Mouse (Mus musculus) left cerebral cortex, adult 8-10 months (tissue): ENCODE data around the gene Camta1. TPM values are rescaled to one million over a fixed set of nuclear protein-coding genes. Genes with fewer than 3 reads are reported as not detected.

Experiments
- DNase-seq, 2 experiments: peaks; one replicate each; pipeline ENCODE4 v3.0.0; 2022; ENCODE audit warnings: low spot score in 2 of 2
- total RNA-seq, 4 experiments: library from RNA; stranded (reverse); gene quantifications; 2 replicates each; pipeline ENCODE4 v1.2.4; 2022

Camta1 gene
- total RNA-seq, 4 experiments from 2014 or later = 236 to 263 (median 255) TPM

DNA sequence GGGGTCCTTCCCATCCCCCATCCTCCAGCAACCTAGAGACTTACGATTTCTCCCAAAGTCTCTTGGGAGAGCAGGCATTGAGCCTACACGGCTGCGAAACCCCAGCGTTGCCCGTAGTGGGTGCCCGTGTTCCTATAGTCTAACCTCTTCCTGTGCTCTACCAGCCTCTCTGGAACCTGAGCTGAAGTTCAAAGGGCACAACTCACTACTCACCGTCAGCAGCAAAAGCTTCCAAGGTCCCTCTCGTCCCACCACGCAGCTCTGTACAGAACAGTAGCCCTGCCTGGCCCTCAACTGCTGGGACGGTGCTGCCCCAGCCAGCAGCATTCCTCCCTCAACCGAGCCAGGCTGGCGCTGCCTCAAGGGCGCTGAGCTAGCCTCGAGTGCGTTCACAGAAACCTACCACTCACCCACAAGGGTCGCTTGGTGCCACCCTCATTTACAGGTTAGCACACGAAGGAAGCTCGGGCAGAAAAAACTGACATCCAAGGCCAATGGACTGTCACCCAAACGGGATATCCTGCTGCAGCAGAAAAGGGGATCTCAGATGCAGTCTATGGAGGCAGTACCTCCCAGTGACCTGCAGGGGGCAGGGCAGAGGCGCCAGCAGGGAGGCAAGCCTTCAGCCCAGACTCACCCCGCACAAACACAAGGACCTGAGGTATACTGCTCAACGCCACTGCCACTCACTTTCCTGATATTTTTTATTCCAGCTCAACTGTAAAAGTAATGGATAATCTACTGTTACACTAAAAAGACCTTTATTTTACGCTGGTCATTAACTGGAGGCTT lies 526.5 kb downstream of the Camta1 start:
- peak in 1 of 2 experiments; percentile 23 for DNase-seq

DNA sequence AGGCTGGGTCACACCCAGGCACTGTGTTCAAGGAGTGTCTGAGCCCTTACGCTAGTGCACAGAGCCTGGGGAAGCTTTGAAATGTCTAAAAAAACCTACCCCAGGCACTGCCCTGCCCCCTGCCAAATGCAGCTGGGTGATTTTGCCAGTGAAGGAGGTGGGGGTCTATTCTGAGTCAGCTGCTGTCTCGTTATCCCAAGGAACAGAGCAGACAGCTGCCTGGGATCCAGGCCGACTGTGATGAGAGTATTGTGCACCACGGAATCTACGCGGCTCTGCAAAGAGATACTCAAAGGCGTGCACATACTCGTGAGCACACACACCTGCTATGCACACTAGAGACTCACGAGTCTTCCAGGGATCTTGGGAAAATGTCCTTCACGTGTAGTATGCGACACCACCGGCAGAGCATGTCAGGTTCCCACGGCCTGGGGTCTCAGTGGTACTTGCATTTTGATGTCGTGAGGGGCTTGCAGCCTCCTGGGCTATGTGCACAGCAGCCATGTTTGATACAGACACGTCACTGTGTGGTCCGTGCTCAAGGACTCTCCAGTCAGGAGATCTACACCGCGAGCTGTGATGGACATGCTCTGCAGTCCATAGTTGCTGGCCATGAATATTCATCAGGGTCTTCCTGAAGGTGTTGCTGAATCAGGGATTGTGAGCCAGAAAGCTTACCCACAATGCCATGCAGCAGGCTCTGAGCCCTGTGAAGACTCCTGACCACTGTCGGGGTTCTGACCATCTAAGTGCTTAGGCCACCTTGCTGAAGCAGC lies 529.4 kb downstream of the Camta1 start:
- DNase-seq = no peak

DNA sequence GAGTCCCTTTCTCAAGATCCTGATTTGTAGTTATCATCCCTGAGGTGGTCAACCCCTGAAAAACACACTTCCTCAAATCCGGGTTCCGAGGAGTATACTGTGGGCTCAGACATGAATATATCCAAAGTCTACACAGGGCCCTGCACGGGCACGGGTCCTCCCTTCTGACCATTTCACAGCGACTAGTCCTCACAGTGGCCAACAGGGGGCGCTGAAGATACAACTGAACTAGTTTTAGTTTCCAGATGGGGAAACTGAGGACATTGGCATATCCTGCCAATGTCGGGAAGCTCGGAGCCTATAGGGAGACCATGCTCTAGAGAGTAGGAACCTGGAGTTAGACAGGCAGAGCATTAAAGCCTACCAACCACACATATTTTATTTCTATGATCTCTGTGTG lies 530.7 kb downstream of the Camta1 start:
- no peak for DNase-seq

DNA sequence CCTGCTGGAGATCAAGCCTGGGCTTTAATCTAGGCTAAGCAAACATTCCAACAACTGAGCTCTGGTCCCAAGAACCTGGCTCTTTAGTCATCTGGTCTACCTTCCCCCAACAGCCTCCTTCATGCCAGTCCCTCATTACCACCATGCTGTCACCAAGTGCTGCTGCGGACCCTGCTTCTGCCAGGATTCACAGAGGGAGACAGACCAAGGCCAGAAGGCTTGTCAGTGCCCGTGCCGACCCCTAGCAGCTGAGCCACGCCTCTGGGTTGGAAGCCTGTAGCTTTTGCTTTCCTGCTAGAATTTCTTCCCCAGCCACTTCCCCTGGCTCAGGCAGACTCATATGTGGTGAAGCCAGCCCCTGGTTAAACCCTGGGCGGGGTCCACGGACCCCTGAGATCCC lies 533.6 kb downstream of the Camta1 start:
- DNase-seq = no peak

DNA sequence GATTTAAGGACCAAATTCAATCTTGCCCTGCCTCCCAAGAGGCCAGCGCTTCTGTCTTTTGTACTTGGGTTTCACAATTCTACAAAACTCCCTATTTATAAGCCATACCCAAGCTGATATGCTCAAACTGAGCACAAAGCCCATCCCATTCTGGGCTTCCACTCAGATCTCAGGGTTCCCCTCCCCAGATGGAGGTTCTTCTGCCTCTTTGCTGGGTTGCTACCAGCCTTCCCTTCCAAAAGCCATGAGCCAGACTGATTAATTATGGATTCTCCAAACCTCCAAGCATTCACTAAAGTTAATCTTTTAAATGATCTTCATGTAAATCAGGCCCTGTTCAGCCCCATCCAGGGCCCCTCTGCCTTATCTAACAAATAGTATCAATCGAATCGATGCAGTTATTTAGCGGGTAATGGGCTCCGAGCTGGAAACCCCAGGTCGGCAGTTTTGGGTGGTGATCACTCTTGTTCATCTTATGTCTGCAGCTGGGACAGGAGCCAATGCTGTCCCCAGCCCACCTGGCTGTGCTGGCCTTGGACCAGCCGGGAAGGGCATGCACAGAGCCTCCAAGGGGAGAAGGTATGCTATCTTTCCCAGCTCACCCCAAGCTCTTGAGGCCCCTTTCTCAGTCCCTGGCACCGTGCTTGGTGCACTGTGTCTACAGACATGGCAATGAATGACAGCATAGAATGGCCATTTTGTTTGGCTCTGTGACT lies 534.5 kb downstream of the Camta1 start:
- DNase-seq = no peak

DNA sequence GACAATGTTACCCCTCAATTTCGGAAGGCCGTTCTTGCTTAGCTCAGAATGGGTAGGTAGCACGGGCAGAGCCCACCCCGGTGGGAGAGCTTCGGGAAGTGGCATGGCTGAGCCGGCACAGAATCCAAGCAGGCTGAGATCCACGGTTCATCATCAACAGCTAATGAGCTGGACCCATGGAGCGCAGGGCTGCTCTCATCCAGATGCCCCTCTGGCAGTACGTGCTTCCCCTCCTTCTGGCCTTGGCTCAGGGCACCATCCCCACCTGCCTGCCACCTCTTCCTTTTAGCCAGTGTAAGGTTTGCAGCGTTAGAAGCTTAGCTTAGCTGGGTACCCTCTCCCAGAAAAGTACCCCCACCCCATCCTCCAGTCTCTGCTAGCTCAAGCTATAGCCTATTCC lies 545.2 kb downstream of the Camta1 start:
- no peak for DNase-seq

DNA sequence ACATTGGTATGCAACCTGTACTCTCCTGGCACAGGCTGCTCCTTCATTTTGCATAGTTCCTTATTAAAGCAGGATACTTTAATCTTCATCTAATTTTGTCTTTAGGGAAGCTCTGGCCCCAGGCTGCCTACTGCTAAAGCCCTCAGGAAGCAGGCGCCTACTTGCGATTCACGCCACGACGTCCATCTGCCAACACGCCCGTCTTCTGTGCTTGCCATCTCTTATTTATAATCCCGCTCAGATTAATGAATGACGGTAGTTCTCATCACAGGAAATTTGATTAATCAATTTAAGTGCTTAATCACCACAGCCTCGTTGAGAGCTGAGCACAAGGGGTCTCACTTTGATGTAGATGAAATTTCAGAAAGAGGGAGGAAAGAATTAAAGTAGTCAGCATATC lies 546.0 kb downstream of the Camta1 start:
- no peak for DNase-seq

DNA sequence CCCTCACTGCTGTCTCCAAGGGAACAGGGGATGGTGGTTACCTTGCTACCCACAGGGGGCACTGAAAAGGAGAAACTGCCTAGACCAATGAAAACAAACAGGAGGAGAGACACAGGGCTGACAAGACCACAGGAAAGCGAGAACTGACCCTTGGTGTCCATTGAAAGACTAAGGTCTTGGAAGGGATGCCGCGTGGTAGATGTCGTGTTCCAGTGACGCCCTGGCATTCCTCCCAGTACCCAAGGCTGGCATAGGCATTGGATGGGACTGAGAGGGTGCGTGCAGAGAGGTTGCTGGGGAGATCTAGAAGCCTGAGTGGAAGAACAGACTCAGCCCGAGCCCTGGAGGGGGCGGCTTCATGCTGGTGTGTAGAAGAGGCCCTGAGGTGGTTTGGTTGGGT lies 550.9 kb downstream of the Camta1 start:
- DNase-seq = no peak

DNA sequence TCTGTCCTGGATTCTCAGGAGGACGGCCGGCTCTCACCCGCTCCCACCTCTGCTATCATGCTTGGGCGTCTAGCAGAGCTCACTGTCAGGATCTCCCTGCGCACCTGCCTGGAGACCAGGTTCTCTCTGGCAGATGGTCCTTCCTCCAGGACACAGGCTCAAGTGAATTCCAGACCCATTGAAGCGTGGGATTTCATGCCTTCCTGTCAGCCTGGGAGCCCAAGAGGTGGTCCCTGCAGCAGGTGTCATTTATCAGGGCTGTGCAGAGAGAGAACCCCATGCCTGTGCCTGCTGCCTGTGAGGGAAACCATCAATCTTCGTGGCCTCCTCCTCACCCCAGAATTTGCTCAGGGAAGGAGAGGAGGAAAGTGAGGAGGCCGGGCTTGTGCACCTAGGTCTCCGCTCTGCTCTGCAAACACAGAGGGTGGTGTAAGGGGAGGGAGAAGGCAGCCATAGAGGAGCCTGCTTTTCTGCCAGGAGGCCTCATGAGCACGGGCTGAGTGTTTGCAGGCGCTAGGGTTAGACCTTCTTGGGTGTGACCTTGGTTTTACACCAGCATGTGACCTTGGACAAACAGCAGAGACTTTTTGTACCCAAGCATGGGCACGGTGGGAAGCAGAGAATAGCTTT lies 551.5 kb downstream of the Camta1 start:
- no peak for DNase-seq

DNA sequence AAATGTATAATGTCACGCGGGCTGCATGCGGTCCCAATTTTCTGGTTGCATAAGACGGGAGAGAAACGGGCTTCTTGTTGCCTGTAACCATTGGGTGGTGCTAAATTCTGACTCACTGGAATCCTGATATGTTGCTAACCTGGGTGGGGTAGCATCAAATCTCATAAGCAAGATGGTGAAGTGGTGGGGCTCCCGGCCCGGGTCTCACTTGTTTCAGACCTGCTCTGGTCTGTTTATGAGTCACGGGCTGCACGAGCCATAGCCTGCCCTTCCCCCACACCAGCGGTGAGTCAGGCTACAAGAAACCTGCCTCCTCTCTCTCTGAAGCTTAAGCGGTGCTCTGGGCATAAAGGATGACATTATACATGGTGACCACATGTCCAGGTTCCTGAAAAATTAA lies 554.8 kb downstream of the Camta1 start:
- DNase-seq = peak in 1 of 2 experiments; percentile 46

DNA sequence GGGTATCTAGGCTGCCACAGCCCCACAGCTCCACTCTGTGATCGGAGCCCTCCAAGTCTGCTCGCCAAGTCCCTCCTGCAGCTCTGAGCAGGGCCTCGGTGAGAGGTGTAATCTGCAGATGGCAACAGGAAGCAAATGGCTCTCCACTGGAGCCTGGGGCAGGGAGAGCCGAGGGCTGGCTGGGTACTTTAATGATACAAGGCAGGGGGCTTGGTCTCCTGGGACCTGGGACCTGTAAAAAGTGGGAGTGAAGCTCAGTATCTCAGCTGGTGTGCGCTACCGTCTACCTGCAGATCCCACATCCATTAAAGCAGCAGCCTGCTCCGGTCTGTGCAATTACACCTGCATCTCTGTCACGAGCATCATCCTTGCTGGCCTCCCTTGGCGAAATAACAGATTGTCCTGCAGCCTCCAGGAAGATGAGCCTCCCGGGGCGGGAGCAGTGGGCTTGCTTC lies 555.3 kb downstream of the Camta1 start:
- no peak for DNase-seq

DNA sequence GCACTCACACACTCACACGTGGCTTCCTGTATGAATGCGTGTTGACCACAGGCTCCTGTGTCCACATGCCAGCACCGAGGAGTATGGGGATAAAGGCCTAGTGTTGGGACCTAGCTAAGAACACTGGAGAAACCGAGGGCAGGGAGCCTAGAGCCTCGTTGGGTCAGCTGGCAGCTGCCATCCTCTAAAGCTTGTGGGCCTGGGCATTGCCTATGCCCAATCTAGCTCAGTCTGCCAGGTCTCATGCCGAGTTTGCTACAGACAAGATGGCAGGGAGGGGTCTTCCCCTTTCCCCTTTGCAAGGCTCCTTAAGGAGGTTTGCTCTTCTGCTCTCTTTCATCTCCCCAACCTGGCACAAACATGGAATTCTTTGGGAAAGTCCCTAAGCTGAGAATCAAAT lies 555.9 kb downstream of the Camta1 start:
- DNase-seq = no peak

DNA sequence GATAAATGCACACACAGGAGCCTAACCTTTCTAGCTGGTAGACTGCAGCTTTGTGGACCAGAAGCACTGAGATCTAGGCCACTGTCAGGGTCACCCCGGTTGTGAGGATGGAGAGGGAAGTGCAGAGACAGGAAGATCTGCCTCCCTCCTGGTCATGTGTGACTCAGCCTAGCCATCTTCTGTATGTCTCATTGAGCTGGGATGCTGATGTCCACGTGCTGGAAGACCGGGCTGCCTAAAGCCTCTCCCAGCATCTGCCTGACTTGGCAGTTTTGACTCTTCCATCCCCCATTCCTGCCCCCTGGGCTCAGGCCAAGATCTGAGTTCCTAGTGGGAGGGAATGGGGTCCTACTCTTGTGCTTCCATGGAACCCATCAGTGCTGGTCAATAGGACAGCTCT lies 557.7 kb downstream of the Camta1 start:
- no peak for DNase-seq

DNA sequence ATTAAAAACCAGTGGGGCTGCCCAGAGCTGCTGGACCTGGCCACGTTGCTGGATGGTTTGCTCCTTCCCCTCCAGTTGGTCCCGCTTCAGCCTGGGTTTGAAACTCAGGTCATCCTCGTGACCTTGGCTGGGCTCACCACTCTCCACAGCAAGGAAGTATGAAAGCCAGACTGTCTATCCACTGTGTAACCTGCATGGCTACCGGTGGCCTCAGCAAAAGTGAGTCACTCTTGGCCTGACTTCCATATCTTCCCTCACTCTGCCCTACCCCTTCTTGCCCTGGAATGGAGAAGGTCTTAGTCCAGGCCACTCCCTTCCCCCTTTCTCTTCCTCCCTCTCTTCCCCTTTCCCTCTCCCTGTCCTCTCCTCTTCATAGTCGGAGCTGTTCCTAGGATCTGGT lies 558.2 kb downstream of the Camta1 start:
- DNase-seq = no peak

DNA sequence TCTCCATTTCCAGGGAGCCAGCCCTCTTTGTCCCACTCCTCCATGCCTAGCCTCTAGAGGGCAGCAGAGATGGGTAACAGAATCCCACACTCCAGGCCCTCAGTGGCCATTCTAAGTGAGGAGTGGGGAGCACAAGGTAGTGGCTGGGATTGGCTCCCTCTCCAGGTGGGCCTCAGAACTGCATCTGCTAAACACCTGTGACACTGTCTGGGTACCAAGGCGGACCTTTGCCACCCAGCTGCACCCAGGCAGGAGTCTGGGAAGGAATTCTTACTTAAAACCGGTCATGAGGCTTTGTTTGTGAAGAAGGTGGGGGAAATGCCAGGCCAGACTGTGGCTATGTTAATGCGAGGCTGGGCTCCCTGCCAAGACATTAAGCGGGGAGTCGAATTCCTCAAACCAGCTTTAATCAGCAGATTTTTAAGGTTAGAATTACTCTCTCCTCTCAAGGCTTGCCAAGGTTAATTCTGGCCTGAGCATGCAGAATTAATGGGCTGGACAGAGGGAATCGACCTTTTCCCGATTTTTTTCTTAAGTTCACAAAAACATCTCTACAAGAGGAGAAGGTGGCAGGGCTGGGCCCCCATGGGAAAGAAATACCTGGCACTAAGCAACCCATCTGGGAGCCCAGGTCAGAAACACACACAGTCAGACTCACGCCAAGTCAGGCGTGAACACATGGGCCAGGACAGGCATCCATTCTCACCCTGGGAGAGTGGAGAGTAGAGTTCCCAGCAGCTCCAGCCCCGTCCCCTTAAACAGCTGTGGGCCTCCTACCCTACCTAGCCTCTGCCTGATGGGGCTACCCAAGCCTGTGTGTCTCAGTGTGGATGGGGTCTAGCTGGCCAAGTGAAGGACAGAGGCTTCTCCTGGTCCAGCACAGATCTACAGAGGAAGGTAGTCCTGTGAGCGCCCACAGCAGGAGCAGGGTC lies 559.2 kb downstream of the Camta1 start:
- DNase-seq = no peak

DNA sequence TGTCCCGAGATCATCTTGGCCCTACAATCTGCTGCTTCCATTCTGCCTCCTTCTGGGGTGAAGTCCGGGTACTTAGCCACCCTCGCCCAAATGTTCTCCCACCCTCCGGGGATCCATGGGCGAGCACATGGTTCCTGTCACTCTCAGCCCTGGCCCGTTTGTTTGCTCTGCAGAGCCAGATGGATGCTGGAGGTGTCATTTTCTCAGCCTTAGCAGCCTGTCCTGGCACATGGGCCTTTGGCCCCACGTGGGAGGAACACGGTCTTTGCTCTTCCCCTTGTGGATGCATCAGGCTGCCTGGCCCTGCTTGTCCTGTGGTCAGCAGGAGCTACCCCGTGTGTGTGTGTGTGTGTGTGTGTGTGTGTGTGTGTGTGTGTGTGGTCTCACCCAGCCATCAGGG lies 560.3 kb downstream of the Camta1 start:
- DNase-seq = no peak

DNA sequence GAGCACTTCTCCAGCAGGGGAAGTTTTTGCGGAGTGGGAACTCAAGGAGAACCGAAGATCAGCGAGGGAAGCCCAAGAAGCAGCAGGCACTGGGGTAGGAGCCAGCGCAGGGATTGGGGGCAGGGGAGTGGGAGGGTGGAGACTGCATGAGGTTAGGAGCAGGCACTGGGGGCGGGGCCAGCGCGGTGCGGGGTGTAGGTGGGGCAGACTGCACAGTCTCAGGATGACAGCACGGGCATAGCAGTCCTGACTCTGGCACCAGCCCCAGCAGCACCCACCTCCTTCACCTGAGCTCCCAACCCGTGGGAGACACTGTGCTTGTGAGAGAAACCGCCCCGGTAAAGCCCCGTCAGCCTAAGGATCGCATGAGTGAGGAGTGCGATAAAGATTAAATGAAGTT lies 561.0 kb downstream of the Camta1 start:
- peak in 1 of 2 experiments; percentile 45 for DNase-seq

DNA sequence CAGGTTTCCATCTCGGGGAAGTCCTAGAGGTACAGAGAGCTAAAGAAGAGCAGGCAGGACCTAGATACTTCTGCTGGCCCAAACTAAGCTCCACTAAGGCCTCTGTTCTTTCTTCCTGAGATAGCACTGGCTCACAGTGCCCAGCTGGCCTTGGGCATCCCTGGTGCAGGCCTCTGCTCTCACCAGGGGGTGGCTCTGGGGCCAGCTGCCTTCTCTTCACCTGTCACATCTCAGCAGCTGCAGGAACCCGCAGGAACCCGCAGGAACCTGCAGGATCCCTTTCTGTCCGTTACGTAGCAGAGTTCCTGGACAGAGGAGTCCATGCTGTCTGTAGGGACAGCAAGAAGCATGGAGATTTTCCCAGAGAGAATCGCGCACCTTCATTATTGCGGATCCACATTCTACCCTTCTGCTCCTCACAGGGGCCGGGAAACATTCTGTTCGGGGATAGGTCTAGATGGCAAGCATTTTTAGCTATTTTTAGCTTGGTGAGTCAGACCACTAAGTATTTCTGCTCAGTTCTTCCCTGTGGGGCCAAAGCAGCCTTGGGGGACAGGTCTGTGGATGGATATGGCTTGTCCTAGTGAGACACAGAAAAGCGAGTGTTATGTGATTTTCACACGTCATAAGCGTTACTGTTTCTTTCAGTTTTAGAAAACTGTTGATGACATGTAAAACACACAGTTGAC lies 566.0 kb downstream of the Camta1 start:
- no peak for DNase-seq

DNA sequence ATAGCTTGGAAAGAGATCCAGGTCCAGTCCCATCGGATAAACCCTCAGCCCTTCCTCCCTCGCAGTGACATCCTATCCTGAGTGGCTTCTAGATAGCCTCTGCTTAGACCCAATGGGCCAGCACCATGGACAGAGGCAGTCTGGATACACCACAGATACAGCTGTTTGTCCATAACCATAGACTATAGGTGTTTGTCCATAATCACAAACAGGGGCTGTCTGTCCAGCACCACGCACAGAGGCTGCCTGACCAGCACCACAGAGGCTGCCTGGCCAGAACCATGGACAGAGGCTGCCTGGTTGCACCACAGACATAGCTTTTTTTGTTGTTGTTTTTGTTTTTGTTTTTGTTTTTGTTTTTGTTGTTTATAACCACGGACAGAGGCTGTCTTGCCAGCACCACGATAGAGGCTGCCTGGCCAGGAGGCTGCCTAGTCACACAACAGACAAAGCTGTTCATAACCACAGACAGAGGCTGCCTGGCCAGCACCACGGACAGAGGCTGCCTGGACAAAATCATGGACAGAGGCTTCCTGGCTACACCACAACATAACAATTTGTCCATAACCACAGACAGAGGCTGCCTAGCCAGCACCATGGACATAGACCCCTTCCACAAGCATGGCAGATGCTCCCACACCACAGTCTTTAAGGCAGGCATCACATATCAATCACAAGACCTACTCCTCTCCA lies 572.6 kb downstream of the Camta1 start:
- DNase-seq = no peak
